Mouse (Mus musculus): ENCODE data around the gene Nek6.

DNA sequence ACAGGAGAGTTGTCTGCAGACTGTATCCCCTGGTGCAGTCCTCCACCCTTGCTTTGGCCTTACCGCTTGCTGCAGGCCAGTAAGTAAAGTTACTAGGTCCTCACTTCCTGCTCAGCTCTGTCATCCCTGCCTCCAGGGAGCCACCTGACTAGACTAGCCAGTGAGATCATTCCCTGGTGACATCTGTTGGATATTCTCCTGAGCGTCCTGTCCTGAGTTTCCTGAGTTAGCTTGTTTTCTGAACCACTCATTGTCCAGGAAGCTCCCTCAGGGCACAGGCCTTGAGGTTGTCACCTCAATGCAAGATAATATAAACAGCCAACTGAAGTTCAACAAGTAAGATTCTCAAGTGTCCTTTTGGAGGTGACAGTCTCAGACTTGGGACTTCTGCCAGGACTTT lies 10.9 kb downstream of the Nek6 start:
- no peak for TF ChIP-seq GATA1 (IDR thresholded peaks at IDR 0.05; ENCODE audit: borderline replicate concordance, low read length)
- no peak for TF ChIP-seq FLI1 (IDR thresholded peaks at IDR 0.05; ENCODE audit: low read length)

Measured in megakaryocyte, embryonic 14.5 days (primary cell).